Mouse (Mus musculus) liver, embryonic 14.5 days (tissue): ENCODE data around the gene Pomgnt2.

Experiments
- CTCF ChIP-seq: IDR thresholded peaks from 2 replicates; pipeline ENCODE4 v1.5.1; 2016; ENCODE audit warnings: antibody characterized with exemption, low read depth, control low read depth
- EP300 ChIP-seq: IDR thresholded peaks from 2 replicates; pipeline ENCODE4 v1.6.1; 2016; ENCODE audit warnings: antibody characterized with exemption, low read depth

GRCm38 (mm10) chr9:121984465-121985461 lies 12.1 kb downstream of the Pomgnt2 start:
- TF ChIP-seq CTCF, result peak; percentile 99
- no peak for TF ChIP-seq EP300
